Mouse (Mus musculus) lung, postnatal 0 days (tissue): ENCODE results near the gene Gm20388. TPM values are rescaled to one million over a fixed set of nuclear protein-coding genes. Genes with fewer than 3 reads are reported as not detected.
A peak's percentile ranks its signal among the peaks of the same experiment; 100 is the strongest.

Source experiments
- ATAC-seq: fragments of 200-750 bp; cut with Nextera tagmentation; 2 replicates; pipeline ENCODE4 v1.8.0; 2017; ENCODE audit warnings: moderate library complexity
- DNase-seq: peaks from one replicate; pipeline ENCODE4 v3.0.0-alpha.2; 2016; ENCODE audit warnings: low spot score
- H3K27ac ChIP-seq: fragments of 300-500 bp; sonication (generic); 2 replicates; pipeline ENCODE4 v1.5.1; 2014; ENCODE audit warnings: antibody characterized with exemption, mild to moderate bottlenecking, low read length, mixed read lengths
- H3K27me3 ChIP-seq: fragments of 300-500 bp; sonication (generic); replicated peaks from 2 replicates; pipeline ENCODE4 v1.6.1; 2014; ENCODE audit warnings: low read length, mixed read lengths; ENCODE audit not compliant: insufficient read depth
- H3K36me3 ChIP-seq: fragments of 300-500 bp; sonication (generic); 2 replicates; pipeline ENCODE4 v1.6.1; 2014; ENCODE audit warnings: low read length, mixed read lengths; ENCODE audit not compliant: insufficient read depth
- H3K4me1 ChIP-seq: fragments of 300-500 bp; sonication (generic); 2 replicates; pipeline ENCODE4 v1.6.1; 2014; ENCODE audit warnings: antibody characterized with exemption, low read depth, low read length, mixed read lengths; ENCODE audit not compliant: insufficient read depth
- H3K4me2 ChIP-seq: fragments of 300-500 bp; sonication (generic); replicated peaks from 2 replicates; pipeline ENCODE4 v1.6.1; 2014; ENCODE audit warnings: low read depth, mild to moderate bottlenecking, low read length, moderate library complexity, mixed read lengths
- H3K4me3 ChIP-seq: fragments of 300-500 bp; sonication (generic); 2 replicates; pipeline ENCODE4 v1.5.1; 2014; ENCODE audit warnings: low read depth, low read length
- H3K9ac ChIP-seq: fragments of 300-500 bp; sonication (generic); replicated peaks from 2 replicates; pipeline ENCODE4 v1.6.1; 2014; ENCODE audit warnings: low read depth, mild to moderate bottlenecking
- H3K9me3 ChIP-seq: fragments of 300-500 bp; sonication (generic); 2 replicates; pipeline ENCODE4 v1.6.1; 2016; ENCODE audit warnings: low read length, mixed read lengths
- CTCF ChIP-seq: IDR thresholded peaks from 2 replicates; pipeline ENCODE4 v1.5.1; 2016; ENCODE audit warnings: antibody characterized with exemption, mild to moderate bottlenecking
- EP300 ChIP-seq: IDR thresholded peaks from 2 replicates; pipeline ENCODE4 v1.6.1; 2016; ENCODE audit warnings: antibody characterized with exemption, mild to moderate bottlenecking, control low read depth
- WGBS: fragments of 180-500 bp; shearing (Covaris S2); extraction: QIAGEN DNeasy Blood & Tissue Kit; methylation state at CpG from one replicate; pipeline ENCODE4 v1.1.7; 2014; 5-methylcytosine and 5-hydroxymethylcytosine counted together
- polyA plus RNA-seq: library from polyadenylated mRNA; unstranded; fragments of >200 nt; fragmentation: Nextera tagmentation; extraction: Ambion mirVana; gene quantifications from 2 replicates; pipeline ENCODE4 v1.2.1, GENCODE M21; 2015

Gene Gm20388
- polyA plus RNA-seq, 1 experiment from 2014 or later = not detected

GRCm38 (mm10) chr8:120415474-120415873 lies 504.8 kb downstream of the Gm20388 start:
- ATAC-seq (no peak), DNase-seq (no peak)
- no peak for TF ChIP-seq CTCF
- no peak for TF ChIP-seq EP300
- 73% methylated on average over 9 of the region's 11 CpGs for WGBS
- Histone ChIP-seq H3K27ac (peak overlapping the region; percentile 90; the same call in 1 of the 2 replicates), H3K4me2 (no peak overlapping the region), H3K27me3 (no peaks in the 10 kb centered on the region), H3K36me3 (no peaks in the 10 kb centered on the region), H3K4me1 (peaks cover 18% of the 10 kb centered on the region; the same call in 1 of the 2 replicates), H3K9ac (no peak overlapping the region), H3K9me3 (no peaks in the 10 kb centered on the region), H3K4me3 (no peak overlapping the region)

DNA sequence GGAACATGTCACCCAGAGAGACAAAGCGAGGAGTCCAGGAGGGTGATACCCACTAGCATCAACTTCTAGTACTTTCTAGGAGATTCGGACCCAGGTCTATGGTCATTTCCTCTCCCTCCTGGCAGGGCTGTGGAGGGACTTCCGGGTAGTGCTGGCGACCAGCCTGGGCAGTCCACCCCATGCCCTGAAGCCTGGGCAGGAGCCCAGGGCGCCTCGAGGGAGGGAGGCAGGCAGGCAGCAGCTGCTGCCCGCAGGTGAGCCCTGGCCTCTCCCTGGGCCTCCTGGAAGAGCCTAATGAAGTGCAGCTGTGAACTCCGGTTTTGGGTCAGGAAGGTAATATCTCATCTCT lies 505.5 kb downstream of the Gm20388 start:
- WGBS = 12% methylated on average over 7 of the region's 8 CpGs
- no peaks in the 10 kb centered on the region for H3K9me3 ChIP-seq
- peak overlapping the region; percentile 32; the same call in 1 of the 2 replicates for H3K9ac ChIP-seq
- no peak overlapping the region for H3K4me3 ChIP-seq
- H3K27me3 ChIP-seq = no peaks in the 10 kb centered on the region
- DNase-seq = peak; percentile 44
- peaks cover 18% of the 10 kb centered on the region; the same call in 1 of the 2 replicates for H3K4me1 ChIP-seq
- H3K27ac ChIP-seq = peak overlapping the region; percentile 90
- no peaks in the 10 kb centered on the region for H3K36me3 ChIP-seq
- TF ChIP-seq EP300 = no peak
- no peak for TF ChIP-seq CTCF
- peak overlapping the region; percentile 36; the same call in 1 of the 2 replicates for H3K4me2 ChIP-seq
- ATAC-seq = peak; percentile 34

- DNase-seq = peak; percentile 95
- Histone ChIP-seq H3K36me3 (no peaks in the 10 kb centered on the region), H3K27me3 (no peaks in the 10 kb centered on the region), H3K27ac (peak overlapping the region; percentile 90), H3K9me3 (no peaks in the 10 kb centered on the region), H3K4me3 (no peak overlapping the region), H3K4me2 (peak overlapping the region; percentile 36; the same call in 1 of the 2 replicates), H3K9ac (peak overlapping the region; percentile 32; the same call in 1 of the 2 replicates), H3K4me1 (peaks cover 18% of the 10 kb centered on the region; the same call in 1 of the 2 replicates)
- WGBS = 7% methylated on average over 33 of the region's 33 CpGs
- peak; percentile 95 for ATAC-seq
- TF ChIP-seq CTCF = peak; percentile 68
- TF ChIP-seq EP300 = peak; percentile 83
Observed at GRCm38 (mm10) chr8:120416522-120417394, 506.1 kb downstream of the Gm20388 start.

DNA sequence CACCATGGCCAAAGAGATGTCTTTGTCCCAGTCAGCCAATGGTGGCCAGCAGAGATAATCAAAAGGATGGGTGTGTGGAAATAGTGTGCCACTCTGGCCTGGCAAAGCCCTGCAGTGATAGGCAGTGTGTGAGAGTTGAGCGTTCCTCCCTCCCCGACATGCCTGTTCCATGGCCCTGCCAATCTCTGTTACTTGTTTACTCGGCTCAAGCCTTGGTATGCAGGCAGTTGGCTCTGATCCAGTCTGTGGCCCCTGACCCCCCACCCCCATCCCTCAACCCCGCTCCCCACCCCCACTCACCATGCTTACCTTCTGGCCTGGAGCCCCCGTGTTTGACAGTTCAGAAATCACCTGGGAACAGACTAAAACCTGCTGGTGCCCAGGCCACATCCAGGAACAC lies 507.5 kb downstream of the Gm20388 start:
- ATAC-seq (no peak), DNase-seq (peak; percentile 18)
- 0 out of 2 replicates have a peak overlapping the region, but pooled peaks have one; percentile 90 for H3K27ac ChIP-seq
- no peak overlapping the region for H3K4me2 ChIP-seq
- H3K27me3 ChIP-seq = no peaks in the 10 kb centered on the region
- H3K9ac ChIP-seq = no peak overlapping the region
- no peaks in the 10 kb centered on the region for H3K9me3 ChIP-seq
- TF ChIP-seq EP300 = no peak
- TF ChIP-seq CTCF = no peak
- 35% methylated on average over 5 of the region's 5 CpGs for WGBS
- no peaks in the 10 kb centered on the region for H3K36me3 ChIP-seq
- no peak overlapping the region for H3K4me3 ChIP-seq
- peaks cover 18% of the 10 kb centered on the region; the same call in 1 of the 2 replicates for H3K4me1 ChIP-seq

- WGBS = 63% methylated on average over 9 of the region's 9 CpGs
- Histone ChIP-seq H3K27ac (no peak overlapping the region), H3K4me3 (no peak overlapping the region), H3K9me3 (no peaks in the 10 kb centered on the region), H3K36me3 (no peaks in the 10 kb centered on the region), H3K4me2 (no peak overlapping the region), H3K4me1 (peaks cover 23% of the 10 kb centered on the region; the same call in 1 of the 2 replicates), H3K27me3 (no peaks in the 10 kb centered on the region), H3K9ac (no peak overlapping the region)
- no peak for TF ChIP-seq CTCF
- TF ChIP-seq EP300 = no peak
- DNase-seq = no peak
- no peak for ATAC-seq
Observed at GRCm38 (mm10) chr8:120419675-120420074, 509.0 kb downstream of the Gm20388 start.

- Histone ChIP-seq H3K4me2 (no peak overlapping the region), H3K4me1 (peaks cover 28% of the 10 kb centered on the region; the same call in 1 of the 2 replicates), H3K4me3 (no peak overlapping the region), H3K27me3 (no peaks in the 10 kb centered on the region), H3K9ac (no peak overlapping the region), H3K9me3 (no peaks in the 10 kb centered on the region), H3K27ac (no peak overlapping the region), H3K36me3 (no peaks in the 10 kb centered on the region)
- TF ChIP-seq CTCF (no peak), EP300 (no peak)
- ATAC-seq (no peak), DNase-seq (no peak)
- WGBS = 71% methylated on average over 5 of the region's 5 CpGs
Observed at GRCm38 (mm10) chr8:120420226-120420625, 509.6 kb downstream of the Gm20388 start.
